Mouse (Mus musculus) embryonic facial prominence, embryonic 10.5 days (tissue): Measurements from ENCODE around the gene E330009J07Rik. TPM values are rescaled to one million over a fixed set of nuclear protein-coding genes. Genes with fewer than 3 reads are reported as not detected.

Experiments used
- DNase-seq: peaks from one replicate; pipeline ENCODE4 v3.0.0-alpha.2; 2017; ENCODE audit warnings: low spot score
- H3K27ac ChIP-seq: fragments of 300-500 bp; sonication (generic); replicated peaks from 2 replicates; pipeline ENCODE4 v1.5.1; 2016; ENCODE audit warnings: mild to moderate bottlenecking
- H3K27me3 ChIP-seq: fragments of 300-500 bp; sonication (generic); replicated peaks from 2 replicates; pipeline ENCODE4 v1.6.1; 2016; ENCODE audit warnings: low read depth, mild to moderate bottlenecking; ENCODE audit not compliant: poor library complexity, severe bottlenecking
- H3K36me3 ChIP-seq: fragments of 300-500 bp; sonication (generic); replicated peaks from 2 replicates; pipeline ENCODE4 v1.6.1; 2016; ENCODE audit warnings: mild to moderate bottlenecking, moderate library complexity
- H3K4me1 ChIP-seq: fragments of 300-500 bp; sonication (generic); 2 replicates; pipeline ENCODE4 v1.6.1; 2016
- H3K4me3 ChIP-seq: fragments of 300-500 bp; sonication (generic); 2 replicates; pipeline ENCODE4 v1.5.1; 2016; ENCODE audit warnings: mild to moderate bottlenecking, moderate library complexity
- H3K9me3 ChIP-seq: fragments of 300-500 bp; sonication (generic); 2 replicates; pipeline ENCODE4 v1.6.1; 2016; ENCODE audit warnings: mild to moderate bottlenecking
- WGBS: fragments of 180-500 bp; shearing (Covaris S2); methylation state at CpG from one replicate; pipeline ENCODE4 v1.1.7; 2016; 5-methylcytosine and 5-hydroxymethylcytosine counted together
- polyA plus RNA-seq: library from polyadenylated mRNA; unstranded; fragments of >200 nt; fragmentation: Nextera tagmentation; extraction: Ambion mirVana; gene quantifications from 2 replicates; pipeline ENCODE4 v1.2.1, GENCODE M21; 2016

Gene E330009J07Rik
- 11.2 and 15.1 TPM in 2 replicates for polyA plus RNA-seq

DNA sequence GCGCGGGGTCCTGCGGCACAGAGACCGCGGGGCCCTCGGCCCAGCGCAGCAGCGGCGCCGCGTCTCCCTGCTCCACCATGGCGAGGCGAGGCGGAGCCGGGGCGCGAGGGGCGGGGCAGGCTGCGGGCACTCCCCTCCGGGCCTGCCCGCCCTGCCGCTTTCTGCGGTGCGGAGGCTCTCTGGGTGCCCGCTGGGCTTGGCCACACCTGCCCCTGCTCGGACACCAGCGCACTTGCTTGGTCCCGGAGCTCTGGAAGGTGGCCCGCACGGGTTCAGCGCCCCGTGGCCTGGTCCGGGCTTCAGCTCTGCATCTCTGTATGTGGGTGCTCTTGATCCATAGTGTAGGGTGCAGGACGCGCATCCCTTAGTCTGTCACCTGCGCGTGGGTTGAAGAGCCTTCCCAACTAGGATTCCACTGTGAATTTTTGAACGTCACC is at the start of gene E330009J07Rik:
E330009J07Rik (minus strand) TSS at position 89 of the 437 bp plus-strand sequence.
- WGBS, result under 1% methylated on average over 38 of the region's 38 CpGs
- H3K9me3 ChIP-seq, result no peaks in the 10 kb centered on the region
- H3K27me3 ChIP-seq, result peaks cover 36% of the 10 kb centered on the region
- peak; percentile 88 for DNase-seq
- no peaks in the 10 kb centered on the region for H3K36me3 ChIP-seq
- peaks cover 18% of the 10 kb centered on the region for H3K4me1 ChIP-seq
- peak within 1 kb of the TSS; percentile 83 for H3K4me3 ChIP-seq
- peak within 1 kb of the TSS; percentile 94 for H3K27ac ChIP-seq

DNA sequence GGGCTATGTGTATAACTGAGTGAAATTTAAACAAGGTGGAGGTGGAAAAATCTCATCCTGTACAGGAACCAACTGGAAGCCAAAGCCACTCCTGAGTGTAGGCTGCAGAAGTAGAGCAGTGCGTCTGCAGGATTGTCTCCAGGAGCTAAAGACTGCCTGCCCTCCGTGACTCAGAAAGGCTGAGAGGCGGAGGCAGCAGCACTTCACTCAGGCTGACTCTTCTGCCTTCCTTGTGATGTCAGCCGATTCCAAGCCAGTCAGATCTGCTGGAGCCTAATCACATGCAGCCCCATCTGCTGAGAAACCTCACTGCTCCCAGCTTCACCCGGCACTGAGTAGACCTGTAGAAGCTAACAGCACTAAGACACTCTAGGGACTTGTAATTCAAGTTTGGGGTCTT is 46.4 kb upstream of the E330009J07Rik start:
- no peak overlapping the region for H3K27ac ChIP-seq
- H3K4me3 ChIP-seq, result no peak overlapping the region
- H3K9me3 ChIP-seq, result no peaks in the 10 kb centered on the region
- no peak for DNase-seq
- whole genome bisulfite sequencing, result 90% methylated on average over 5 of the region's 5 CpGs
- no peaks in the 10 kb centered on the region for H3K4me1 ChIP-seq
- no peaks in the 10 kb centered on the region for H3K27me3 ChIP-seq
- peaks cover 78% of the 10 kb centered on the region for H3K36me3 ChIP-seq

DNA sequence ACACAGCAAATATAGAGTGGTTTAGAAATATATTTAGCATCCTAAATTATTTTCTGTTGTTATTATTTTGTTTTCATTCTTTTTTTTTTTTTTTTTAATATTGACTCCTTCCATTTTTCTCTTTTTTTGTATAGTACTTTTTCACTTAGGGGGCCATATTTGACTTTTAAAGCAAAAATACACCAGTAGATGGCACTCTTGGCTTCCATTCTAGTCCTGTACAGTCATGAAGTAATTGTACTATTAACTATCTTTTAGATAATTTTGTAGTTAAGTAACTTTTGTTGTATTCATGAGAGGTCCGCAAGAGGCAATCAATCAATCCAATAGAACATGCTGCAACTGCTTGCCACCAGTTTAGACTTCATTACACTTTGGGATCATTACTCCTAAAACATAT is 43.8 kb upstream of the E330009J07Rik start:
- DNase-seq, result no peak
- no peak overlapping the region for H3K4me3 ChIP-seq
- H3K9me3 ChIP-seq, result no peaks in the 10 kb centered on the region
- no peak overlapping the region for H3K27ac ChIP-seq
- 95% methylated on average over 1 of the region's 1 CpGs for WGBS
- peaks cover 87% of the 10 kb centered on the region for H3K36me3 ChIP-seq
- no peaks in the 10 kb centered on the region for H3K4me1 ChIP-seq
- no peaks in the 10 kb centered on the region for H3K27me3 ChIP-seq

DNA sequence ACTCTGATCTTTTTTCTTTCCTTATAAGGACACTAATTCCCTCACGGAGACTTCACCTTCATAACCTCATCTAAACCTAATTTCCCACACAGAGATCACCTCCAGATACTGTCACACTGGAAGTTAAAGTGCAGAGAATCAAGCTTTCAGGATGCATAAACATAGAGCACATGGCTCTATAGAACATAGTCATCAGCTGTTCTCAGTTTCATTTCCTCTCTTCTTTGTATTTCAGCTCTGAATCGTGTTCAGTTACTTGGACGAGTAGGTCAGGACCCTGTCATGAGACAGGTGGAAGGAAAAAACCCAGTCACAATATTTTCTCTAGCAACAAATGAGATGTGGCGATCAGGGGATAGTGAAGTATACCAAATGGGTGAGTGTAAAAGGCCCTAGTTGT is 40.2 kb upstream of the E330009J07Rik start:
- H3K36me3 ChIP-seq, result peaks cover 69% of the 10 kb centered on the region
- WGBS, result 88% methylated on average over 4 of the region's 4 CpGs
- H3K27ac ChIP-seq, result no peak overlapping the region
- H3K9me3 ChIP-seq, result no peaks in the 10 kb centered on the region
- no peaks in the 10 kb centered on the region for H3K27me3 ChIP-seq
- DNase-seq, result no peak
- no peak overlapping the region for H3K4me3 ChIP-seq
- H3K4me1 ChIP-seq, result peaks cover 10% of the 10 kb centered on the region

DNA sequence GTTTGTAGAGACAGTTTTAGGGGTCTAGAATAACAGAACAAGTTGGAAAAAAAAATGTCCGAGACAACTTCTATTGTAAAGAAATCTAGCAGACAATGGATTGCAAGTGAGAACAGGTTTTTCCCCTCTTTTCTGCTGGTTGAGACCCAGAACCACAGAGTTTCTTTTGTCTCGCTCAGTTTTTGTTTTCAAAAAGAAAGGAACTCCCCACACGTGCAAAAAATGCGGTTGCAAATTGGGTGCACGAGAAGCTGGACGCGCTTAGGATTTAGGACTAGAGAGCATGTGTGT is 35.7 kb upstream of the E330009J07Rik start:
- no peaks in the 10 kb centered on the region for H3K27me3 ChIP-seq
- no peaks in the 10 kb centered on the region for H3K9me3 ChIP-seq
- peaks cover 36% of the 10 kb centered on the region for H3K36me3 ChIP-seq
- peak overlapping the region; percentile 98 for H3K27ac ChIP-seq
- DNase-seq, result no peak
- H3K4me3 ChIP-seq, result peak overlapping the region; percentile 85
- peaks cover 12% of the 10 kb centered on the region for H3K4me1 ChIP-seq
- under 1% methylated on average over 7 of the region's 7 CpGs for WGBS

DNA sequence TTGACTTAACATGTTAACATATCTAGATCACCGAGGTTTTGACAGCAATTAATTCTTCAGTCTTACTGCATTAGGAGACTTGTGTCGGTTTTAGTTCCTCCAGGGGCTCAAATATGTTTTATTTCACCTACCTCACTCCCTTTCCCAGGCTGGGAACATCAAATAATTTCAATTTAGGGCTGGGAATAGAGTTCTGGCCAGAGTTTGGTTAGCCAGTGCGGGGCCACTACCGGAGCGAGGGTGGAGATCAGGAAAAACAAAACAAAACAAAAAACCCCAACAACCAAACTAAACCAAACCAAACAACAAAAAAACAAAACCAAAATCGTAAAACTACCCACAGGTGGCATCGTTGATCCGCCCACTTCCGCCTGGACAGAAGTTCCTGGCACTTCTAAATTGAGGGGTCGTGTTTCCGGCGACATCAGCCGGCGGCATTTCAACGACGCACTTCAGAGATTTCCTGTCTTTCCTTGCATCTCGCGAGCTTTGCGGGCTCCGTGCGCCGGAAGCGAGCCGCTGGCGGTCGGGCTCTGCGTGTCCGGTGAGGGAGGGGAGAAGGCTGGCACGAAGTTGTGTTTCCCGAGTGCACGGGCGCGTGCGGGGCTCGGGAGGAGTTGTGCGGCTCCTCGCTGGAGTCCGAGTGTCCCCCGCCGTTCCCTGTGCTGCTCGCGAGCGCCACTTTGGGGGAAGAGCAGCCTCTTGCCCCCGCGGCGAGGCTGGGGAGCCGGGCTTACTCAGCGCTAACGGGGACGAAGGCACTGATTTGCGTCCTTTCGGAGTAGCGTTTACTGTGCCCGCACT is 35.2 kb upstream of the E330009J07Rik start, which contains the start of gene Ssbp1:
Ssbp1 (plus strand) TSS at position 437 of the 804 bp plus-strand sequence.
- Histone ChIP-seq H3K9me3 (no peaks in the 10 kb centered on the region), H3K27ac (peak within 1 kb of the TSS; percentile 98), H3K27me3 (no peaks in the 10 kb centered on the region), H3K4me3 (peak within 1 kb of the TSS; percentile 85), H3K4me1 (peaks cover 12% of the 10 kb centered on the region), H3K36me3 (peaks cover 31% of the 10 kb centered on the region)
- under 1% methylated on average over 54 of the region's 54 CpGs for WGBS
- peak; percentile 95 for DNase-seq

DNA sequence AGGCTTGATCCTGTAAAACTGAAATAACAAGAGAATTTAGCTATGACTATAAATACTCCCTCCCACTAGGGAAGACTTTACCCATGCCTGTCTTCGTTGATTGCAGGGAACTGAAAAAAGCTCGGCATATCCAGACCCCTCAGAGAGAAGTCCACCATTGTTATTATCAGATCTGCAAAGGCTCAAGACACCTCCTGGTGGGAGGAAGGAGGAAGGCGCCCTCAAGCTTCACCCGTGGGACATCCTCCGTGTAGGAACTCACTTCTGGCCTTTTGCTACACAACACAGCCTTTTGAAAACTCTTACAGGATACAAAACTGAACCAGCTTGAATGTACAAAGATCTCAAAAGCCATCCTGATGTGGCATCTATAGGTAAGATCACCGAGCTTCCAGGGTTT is 29.8 kb upstream of the E330009J07Rik start:
- Histone ChIP-seq H3K36me3 (no peaks in the 10 kb centered on the region), H3K27me3 (no peaks in the 10 kb centered on the region), H3K9me3 (no peaks in the 10 kb centered on the region), H3K4me1 (0 out of 2 replicates have a peak, but pooled peaks cover 2% of the 10 kb centered on the region), H3K4me3 (no peak overlapping the region), H3K27ac (no peak overlapping the region)
- WGBS, result 58% methylated on average over 6 of the region's 6 CpGs
- no peak for DNase-seq

DNA sequence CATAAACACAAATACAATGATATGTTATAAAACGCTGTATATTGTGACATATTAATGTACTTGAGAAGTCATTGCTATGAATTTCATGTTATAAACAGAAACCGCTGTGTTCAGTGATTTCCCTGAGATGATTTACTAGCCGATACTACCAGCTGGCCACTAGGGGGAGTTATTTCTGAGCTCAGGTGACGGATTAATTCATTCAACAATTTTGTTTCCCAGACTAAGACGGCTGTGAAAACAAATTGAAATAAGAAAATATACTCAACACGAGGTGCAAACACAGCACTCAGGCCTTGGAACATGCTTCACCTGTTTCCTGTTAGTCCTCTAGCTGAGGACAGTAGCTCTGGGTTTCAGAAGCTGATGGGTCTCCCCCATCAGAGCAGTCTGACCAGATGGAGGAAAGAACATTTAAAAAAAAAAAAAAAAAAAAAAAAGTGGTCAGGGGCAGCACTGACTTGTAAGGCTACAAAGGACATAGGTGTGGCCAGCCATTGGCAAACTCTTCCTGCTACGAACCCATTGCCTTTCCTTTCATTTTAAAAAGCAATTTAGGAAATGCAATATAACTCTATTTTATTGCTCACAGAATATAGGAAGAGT is 18.6 kb upstream of the E330009J07Rik start:
- no peak overlapping the region for H3K4me3 ChIP-seq
- H3K27ac ChIP-seq, result no peak overlapping the region
- no peaks in the 10 kb centered on the region for H3K4me1 ChIP-seq
- 22% methylated on average over 7 of the region's 7 CpGs for WGBS
- H3K9me3 ChIP-seq, result no peaks in the 10 kb centered on the region
- H3K36me3 ChIP-seq, result no peaks in the 10 kb centered on the region
- no peaks in the 10 kb centered on the region for H3K27me3 ChIP-seq
- no peak for DNase-seq

DNA sequence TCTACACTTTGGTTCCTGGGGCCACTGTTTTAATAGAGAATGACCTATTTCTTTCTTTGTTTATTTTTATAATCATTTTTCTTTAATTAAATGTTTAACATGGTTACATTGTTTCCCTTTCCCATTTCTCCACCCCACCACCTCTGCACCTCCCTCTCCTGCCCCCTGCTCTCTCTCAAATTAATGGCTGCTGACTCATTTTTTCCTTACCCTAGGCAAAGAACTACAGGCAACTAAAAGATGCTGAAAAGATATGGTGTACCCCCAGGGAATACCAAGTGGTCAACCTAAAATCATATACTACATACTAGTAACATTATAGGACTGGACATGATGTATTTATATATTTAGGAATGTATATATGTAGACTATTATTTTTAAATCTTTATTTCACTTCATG is 12.7 kb upstream of the E330009J07Rik start:
- Histone ChIP-seq H3K9me3 (no peaks in the 10 kb centered on the region), H3K4me1 (no peaks in the 10 kb centered on the region), H3K36me3 (no peaks in the 10 kb centered on the region), H3K27ac (no peak overlapping the region), H3K27me3 (0 out of 2 replicates have a peak, but pooled peaks cover 4% of the 10 kb centered on the region), H3K4me3 (no peak overlapping the region)
- DNase-seq, result no peak

DNA sequence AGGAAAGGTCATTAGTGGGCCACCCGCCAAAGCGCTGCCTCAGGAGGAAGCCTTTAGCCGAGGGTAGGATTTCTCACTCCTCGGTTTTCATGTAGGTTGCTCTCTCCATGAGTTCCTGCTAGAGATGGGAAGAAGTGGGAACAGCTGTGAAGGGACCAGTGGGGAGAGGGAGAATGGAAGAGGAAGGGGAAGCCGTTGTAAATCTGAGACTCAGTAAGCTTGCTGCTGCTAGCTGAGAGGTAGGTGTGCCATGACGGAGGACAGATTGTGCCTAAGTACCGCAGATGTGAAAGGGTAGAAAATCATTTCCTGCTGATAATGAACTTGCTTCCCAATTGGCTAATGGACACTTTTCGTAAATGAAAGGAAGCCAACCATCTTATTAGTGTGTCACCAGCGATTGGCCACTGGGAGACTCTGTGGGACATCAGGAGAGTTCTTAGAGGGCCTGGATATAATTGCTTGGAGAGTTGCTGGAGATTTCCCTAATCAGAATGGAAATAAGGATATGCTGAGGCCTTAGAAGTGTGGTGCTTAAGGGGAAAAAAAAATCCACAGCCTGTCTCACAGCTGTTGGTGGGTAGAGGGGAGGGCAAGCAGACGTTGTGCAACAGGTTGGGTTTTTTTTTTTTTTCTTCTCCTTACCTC is 7.5 kb upstream of the E330009J07Rik start:
- no peaks in the 10 kb centered on the region for H3K4me1 ChIP-seq
- no peak for DNase-seq
- no peak overlapping the region for H3K4me3 ChIP-seq
- no peaks in the 10 kb centered on the region for H3K36me3 ChIP-seq
- 43% methylated on average over 10 of the region's 10 CpGs for WGBS
- H3K27me3 ChIP-seq, result peaks cover 34% of the 10 kb centered on the region
- no peak overlapping the region for H3K27ac ChIP-seq
- no peaks in the 10 kb centered on the region for H3K9me3 ChIP-seq

DNA sequence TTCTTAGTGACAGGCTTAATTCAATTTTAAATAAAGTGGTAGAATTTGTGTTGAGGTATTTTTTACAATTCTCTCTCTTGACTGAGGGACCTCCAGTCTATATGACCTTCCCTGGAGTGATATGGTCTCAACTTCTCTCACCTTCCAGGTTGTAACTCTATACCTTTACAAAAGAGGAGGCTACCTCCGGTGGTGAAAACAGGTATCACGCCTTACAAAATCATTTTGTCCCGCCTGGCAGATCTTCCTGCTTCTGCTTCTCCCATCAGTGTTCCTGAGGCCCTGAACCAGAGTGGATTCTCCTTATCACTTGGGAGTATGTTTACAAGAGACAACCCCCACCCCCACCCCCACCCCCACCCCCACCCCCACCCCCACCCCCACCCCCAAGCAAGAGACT is 5.8 kb upstream of the E330009J07Rik start:
- peaks cover 50% of the 10 kb centered on the region for H3K27me3 ChIP-seq
- H3K4me1 ChIP-seq, result no peaks in the 10 kb centered on the region

DNA sequence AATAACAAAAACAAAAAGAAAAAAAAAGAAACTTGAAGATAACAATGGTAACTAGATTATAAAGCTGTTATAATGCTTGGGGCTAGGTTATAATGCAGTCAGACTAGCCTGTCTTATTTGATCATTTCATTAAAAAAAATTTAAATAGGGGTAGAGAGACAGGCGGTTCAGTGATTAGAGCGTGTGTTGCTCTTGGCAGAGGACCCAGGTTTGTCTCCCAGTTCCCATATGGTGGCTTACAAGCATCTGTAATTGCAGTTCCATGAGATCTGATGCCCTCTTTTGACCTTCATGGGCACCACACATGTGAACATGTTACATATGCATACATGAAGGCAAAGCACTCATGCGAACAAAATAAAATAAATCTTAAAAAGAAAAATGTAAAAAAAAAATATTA is 5.3 kb upstream of the E330009J07Rik start:
- Histone ChIP-seq H3K27me3 (peaks cover 49% of the 10 kb centered on the region), H3K4me3 (no peak overlapping the region), H3K27ac (no peak overlapping the region), H3K36me3 (no peaks in the 10 kb centered on the region), H3K9me3 (no peaks in the 10 kb centered on the region), H3K4me1 (peaks cover 2% of the 10 kb centered on the region)
- 86% methylated on average over 3 of the region's 3 CpGs for WGBS
- no peak for DNase-seq

More for the DNA sequence above, 5.8 kb upstream of the E330009J07Rik start:
- DNase-seq, result no peak
- Histone ChIP-seq H3K9me3 (no peaks in the 10 kb centered on the region), H3K27ac (no peak overlapping the region), H3K4me3 (no peak overlapping the region), H3K36me3 (no peaks in the 10 kb centered on the region)
- 35% methylated on average over 3 of the region's 3 CpGs for WGBS
